Mouse (Mus musculus): ENCODE results near the gene Lrrc32. TPM values are rescaled to one million over a fixed set of nuclear protein-coding genes. Genes with fewer than 3 reads are reported as not detected.
A peak's percentile ranks its signal among the peaks of the same experiment; 100 is the strongest.

The Lrrc32 gene
- 10 to 100 TPM; 17.4 to 34.0 (median 28.1) TPM for total RNA-seq (2022)

DNA sequence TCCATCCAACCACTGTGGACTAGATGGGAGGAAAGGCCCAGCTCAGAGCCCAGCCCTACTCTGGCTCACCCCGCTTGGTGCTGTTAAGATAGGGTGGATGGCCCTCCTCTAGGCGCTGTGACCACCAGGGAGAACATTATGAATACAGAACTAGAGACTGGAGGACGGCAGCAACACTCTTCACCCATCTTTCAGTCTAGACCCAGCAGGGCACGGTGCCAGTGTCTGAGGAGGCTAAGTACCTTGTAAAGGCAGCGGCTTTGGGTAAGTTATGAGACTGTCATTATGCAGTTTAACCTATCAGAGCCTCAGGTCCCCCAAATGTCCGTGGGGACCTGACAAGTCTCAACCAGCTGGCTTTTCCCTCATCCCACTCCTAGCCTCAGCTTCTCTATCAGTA is at the start of gene Lrrc32:
Gene Lrrc32 (plus strand): TSS at position 153 of the 400 bp plus-strand sequence.
- DNase-seq, result no peak

DNA sequence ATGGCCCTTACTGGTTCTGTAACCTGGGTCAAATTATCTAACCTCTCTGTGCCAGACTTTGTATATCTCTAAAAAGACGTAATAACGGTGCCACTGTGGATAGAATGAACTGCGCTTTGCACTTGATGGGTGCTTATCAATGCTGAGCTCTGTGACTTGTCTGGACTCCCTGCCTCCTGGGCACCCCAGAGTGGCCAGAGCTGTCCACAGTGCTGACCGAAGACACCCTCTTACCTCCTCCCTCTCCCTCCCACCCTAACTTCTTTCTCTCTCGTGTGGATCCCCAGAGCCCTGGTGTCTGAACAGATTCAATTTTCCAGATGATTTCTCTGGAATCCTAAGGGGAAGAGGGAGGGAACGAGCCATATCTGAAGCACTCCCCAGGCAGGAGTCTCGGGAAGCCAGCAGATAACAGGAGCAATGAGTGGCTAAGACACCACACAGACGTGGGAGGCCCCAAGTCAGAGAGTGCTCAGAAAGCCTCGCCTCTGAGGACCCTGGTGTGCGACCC is 49.1 kb upstream of the Lrrc32 start, which contains the start of gene Gucy2d:
Gene Gucy2d (plus strand): TSS at position 461 of the 511 bp plus-strand sequence.
- no peak for DNase-seq

DNA sequence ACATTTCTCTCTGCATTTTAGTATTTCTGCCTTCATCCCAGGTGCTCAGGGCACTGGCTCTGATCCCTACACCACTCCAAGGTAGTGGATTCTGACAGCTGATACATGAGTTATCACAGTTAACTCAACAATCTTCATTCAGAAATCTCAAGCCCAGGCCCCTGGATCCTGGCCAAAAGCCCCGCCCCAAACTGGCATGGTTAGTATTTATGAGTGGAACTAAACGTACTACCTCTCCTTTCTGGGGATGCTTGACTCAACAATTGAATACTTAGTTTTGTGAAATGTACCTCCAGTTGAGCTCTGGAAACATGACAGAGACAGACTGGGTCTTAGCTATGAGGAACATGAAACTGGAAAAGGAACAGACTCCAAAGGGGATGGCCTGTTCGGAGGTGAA is 42.2 kb upstream of the Lrrc32 start:
- no peak for DNase-seq

DNA sequence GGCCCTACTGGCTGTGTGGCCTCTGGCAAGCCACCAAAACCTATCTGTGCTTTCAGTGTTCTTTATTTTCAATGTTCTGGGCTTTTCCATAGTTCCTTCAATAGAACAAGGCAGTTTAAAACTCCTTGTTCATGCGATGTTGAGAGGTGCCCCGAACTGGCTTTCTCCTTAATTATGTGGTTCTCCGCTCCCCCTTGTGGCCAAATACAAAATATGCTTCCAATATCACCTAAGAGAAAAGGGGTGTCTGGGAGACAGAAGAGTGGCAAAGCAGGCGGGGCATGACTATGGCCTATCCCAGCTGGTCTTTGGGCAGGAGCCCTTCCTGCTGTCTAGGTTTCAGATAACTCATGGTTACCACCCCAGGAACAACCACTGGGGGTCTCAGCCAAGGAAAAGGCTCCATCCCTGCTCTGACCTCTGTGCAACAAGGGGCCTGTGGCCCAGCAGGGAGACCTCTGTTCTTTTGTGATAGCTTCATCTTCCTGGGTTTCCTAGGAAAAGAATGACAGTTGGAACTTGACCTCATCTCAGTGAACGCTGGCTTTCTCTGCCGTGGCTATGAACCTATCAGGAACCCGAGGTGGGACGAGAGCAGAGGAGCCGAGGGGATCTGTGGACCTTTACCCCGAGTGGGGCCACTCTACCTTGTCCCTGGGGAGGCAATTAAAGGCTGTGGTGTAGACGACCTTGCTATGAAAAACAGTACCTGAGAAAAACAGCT is 41.3 kb upstream of the Lrrc32 start:
- DNase-seq, result no peak

DNA sequence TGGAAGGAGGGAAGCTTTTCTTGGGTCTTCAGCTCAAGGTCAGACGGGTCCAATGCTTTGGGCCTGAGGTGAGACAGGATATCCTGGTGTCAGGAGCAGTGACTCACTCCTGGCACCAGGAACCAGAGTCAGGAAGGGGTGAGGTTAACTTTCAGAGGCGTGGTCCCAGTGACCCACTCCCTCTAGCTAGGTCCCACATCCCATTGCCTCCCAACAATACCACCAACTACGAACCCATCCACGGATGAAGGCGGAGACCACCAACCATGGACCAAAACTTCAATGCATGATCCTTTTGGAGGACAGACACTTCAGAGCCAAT is 40.8 kb upstream of the Lrrc32 start:
- no peak for DNase-seq

DNA sequence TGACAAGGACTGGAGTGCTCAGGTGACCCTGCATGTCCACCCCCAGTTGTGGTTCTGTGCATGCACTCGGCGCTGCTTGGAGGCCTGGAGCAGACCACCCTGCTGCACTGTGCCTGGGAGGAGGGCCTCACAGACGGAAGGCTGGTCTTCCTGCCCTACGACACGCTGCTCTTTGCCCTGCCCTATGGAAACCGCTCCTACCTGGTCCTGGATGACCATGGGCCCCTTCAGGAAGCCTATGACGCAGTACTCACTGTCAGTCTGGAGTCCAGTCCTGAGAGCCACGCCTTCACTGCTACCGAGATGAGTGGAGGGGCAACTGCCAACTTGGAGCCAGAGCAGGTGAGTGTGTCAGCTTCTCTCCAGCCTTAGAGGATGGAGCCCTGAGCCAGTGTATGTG is 39.4 kb upstream of the Lrrc32 start:
- DNase-seq, result no peak

DNA sequence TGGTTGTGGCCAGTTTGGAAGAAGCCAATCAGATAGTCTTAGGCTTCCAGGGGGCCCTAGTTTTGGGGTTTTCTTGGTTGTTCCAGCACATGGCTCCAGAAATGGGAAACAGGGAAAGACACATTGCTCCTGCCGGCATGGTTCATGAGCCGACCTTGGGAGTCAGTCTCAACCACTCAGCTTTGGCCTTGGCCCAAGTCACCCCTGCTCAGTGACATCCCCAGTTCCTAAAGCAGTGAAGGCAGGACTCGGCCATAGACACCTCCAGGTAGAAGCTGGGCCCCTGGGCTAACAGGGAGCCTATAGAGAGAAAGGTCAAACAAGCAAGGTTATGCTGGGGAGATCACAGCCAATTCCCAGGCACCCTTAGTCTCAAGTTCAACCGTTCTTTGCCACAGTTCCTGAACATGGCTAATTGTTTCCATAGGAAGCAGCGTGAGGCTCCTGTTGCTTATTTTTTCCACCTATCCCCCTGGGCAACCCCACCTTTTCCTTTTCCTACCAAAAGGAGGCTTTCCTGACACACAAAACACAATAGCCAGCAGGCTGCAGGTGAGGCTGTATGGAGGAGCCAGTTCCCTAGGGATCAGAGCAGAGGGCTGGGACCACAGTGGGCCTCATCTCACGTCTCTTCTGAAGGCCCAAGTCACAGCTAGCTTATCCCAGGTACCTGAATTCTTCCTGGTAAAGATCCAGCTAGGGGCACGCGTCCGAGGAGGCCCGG is 34.5 kb upstream of the Lrrc32 start:
- no peak for DNase-seq

DNA sequence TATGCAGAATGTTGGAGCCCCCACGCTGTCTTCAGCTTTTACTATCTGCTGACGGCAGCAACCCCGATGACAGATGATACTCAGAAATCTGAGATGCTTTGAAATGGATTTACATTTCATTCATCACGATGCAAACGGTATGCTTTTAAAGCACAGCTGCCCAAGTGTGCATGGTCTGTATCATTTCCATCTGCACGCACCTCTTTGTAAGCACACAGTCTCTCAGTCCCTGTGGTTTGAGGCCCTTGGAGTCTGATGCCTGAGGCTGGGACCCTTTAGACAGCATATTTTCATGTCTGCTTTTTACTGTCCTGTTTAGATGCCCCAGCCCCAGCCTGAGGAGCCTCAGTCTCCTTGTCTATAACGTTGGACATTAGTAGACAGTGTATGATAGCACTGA is 28.8 kb upstream of the Lrrc32 start:
- DNase-seq, result no peak

DNA sequence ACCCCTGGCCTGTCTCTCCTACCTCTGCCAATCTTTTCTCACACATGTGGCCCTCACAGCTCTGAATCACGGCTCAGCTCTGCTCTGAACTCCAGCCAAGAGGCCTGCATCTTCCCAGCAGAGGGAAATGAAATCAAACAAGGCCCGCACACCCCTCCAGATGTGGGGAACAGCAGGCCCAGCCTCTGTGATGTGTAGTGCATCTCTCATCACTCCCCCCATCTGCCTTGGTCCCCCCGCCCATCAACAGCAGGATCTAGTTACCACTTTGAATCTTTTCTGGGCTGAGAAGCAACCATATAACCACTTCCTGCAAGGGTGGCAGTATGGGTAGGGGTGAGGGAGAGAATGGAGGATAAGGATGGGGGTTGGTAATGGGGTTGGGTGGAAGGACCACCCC is 20.0 kb upstream of the Lrrc32 start:
- DNase-seq, result no peak

DNA sequence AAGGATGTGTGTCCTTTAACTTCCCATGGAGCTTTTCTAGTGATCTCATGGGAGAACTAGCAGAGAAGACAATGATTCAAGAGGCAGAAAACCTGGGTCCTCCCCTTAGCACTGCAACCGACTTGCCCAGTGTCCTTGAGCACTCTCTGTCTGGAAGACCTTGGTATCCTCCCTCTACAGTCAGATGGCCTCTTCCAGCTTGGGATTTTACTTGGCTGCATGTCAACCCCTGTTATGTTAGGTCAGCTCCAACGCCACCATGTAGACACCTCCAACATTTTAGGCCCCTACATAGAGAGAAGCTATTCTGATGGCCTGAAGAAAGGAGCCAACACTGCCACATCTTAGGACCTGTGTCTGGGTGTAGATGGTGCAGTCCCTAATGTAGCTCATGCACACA is 16.6 kb upstream of the Lrrc32 start:
- no peak for DNase-seq

DNA sequence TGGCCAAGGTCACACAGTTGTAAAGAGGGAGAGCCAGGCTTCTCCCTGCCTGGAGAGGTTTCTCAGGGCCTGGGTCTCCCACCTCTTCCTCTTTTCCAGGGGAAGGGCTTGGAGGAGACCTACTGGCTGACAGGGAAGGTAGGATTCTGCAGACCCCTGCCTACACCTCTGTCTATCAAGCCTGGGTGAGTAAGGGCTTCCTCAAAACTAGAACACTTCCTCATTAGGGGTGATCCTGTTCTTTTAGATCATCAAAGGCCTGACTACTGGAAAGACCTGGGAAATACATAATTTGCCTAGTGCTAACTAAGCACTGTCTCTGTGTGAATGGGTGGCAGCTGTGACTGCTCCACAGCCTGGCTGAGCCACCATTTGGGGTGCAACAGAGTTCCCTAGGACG is 14.5 kb upstream of the Lrrc32 start:
- DNase-seq, result no peak

DNA sequence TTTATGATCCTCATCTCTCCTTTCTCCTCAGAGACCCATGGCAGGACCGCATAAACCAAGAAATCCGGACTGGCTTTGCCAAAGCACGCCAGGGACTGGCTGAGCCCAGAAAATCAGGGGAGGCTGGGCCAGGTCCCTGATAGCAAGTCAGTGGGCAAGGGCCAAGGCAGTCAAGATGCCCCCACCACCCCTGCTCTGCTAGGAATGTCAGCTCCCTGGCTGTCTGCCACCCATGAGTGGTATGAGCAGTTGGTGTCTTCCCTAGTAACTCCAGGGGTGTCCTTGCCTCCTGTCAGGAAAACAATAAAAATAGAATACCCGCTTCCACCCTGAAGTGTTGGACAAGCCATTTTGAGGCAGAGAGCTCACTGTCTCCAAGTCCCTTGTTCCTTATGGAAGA is 11.9 kb upstream of the Lrrc32 start:
- DNase-seq, result no peak

DNA sequence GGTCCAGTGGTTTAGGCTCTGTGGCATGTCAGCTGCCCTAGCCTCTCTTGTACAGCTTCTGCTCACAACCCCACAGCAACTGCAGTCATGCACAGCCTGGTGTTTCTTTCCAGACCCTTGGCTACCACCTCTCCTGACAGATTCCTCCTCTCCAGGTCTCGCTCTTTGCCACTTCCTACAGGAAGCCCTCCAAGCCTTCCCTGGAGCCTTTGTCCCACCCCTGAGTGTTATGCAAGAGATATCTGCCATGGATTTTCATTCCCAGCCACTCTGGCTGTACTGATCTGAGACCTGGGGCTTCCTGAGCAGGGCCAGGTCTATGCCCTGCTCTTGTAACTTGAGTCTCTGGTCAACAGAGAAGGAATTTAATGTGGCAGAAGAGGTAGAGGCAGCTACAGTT is 8.6 kb upstream of the Lrrc32 start:
- no peak for DNase-seq

DNA sequence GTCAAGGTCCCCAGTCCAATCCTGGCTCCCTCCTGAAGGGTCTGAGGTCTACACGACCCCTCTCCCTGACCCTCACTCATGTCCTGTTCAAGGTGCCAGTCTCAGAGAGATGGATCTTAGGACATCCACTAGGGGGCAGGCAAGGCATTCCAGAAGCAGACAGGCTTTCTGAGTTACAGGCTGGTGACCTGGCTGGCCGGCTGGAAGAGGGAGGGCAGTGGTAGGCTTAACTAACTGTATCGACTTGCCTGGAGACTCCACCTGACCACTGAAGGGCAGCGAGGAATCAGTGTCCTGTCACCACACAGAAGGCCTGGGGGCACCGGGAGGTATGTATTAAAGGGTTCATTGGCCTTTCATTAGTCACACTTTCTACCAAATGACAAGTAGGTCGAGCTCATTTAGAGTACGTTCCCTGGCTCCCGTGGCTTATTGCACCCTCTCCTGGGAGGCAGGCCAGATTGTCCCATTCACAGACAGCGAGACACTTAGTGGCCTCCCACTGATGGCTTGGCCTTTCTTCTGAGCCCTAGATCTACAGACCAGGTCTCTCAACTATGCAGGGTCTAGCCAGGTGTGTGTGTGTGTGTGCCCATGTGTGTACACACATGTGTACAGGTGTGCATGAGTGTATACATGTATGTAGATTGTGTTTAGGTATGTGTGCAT is 7.9 kb upstream of the Lrrc32 start:
- DNase-seq, result peak; percentile 72

DNA sequence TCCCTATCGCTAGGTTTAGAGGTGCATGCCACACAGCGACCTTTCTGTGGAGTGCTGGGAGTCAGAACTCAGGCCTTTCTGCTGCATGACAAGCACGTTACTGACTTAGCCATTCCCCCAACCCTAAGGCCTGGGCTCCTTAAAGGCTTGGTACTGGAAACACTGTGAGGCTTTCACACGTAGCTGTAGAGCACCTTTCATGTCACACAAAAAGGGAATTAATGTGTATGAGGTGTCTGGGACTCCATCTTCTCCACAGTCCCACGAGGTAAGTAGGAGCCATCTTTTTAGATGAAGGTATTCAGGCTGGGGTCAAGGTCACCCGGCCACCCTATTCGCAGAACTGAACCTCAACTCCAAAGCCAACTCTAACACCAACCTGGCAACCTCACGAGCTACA is 7.2 kb upstream of the Lrrc32 start:
- no peak for DNase-seq

DNA sequence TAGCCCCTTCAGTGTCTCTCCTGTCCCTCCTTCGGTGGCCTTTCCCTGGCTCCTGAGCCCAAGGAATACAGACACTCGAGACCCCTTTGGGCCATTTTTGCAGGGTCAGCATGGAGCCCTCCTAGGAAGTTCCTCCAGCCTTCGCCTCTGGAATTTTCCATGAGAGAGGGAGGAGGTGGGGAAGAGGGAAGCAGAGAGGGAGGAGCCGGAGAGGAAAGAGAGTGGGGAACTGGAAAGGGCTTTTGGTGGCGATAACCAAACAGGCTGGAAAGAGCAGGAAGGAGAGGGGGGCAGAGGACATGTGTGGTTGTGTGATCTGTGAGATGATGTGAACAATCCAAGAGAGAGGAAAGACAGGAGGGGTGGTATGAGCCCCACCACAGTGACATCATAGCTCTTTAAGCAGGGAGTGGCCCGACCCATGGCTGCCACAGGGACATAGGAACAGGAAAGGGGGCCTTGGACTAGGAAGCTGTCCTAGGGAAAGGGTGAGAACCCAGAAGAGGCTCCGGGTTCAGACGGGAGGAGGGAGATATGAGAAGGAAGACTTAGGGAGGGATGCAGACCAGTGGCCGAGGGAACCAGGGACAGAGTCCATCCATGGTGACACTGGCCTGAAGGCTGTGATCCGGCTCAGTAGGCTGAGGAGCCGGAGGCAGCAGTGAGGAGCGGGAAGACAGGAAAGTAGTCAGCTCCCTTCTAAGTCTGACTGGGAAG is 6.4 kb upstream of the Lrrc32 start:
- no peak for DNase-seq

DNA sequence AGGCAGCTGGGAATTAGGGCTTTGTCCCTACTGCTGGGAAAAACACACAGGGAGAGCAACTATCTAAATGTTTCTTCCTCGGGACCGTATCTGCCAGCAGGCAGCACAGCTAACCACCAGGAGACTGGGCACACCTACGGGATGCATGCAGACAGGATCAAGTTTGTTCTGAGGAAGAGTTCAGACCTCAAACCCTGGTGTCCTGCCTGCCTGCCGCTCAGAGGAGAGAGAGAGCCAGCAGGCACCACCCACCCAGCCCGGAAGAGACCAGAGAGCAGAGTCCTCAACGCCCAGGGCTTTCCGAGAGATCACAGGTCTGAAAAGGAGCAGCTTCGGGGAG is 5.8 kb upstream of the Lrrc32 start:
- no peak for DNase-seq

DNA sequence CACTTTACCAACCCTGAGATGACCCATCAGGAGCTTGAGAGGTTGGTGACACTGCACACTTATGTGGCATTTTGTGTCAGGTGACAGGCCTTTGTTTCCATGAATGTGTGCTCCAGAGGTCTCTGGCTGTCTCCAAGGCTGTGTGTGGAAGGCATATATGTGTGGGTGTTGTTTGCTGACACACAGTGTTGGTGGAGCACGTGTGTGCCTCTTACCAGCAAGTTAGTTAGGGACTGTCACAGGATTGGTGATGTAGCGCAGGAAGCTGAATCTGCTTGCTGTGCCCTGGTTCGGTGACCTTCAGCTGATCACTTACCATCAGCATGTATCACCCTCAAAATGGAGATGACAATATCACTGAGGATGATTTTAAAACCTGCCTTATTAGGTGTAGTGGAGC is 4.2 kb upstream of the Lrrc32 start:
- no peak for DNase-seq

DNA sequence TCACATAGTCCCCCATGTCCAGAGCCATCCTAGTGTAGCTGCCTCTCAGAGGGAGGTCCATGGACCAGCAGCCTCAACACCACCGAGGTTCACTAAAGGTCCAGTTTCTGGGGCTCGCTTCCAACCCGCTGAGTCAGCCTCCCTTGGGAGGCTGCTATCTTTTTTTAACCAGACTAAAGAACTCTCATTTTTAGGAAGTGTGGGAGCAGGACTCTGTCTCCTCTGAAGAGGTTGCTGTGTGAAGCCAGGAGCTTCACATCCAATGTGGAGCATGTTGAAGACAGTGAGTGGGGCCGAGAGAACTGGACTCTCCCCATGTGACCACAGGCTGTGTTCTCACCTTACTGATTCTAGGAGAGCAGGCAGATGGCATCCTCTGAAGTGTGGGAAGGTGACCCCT is 3.6 kb upstream of the Lrrc32 start:
- DNase-seq, result no peak

DNA sequence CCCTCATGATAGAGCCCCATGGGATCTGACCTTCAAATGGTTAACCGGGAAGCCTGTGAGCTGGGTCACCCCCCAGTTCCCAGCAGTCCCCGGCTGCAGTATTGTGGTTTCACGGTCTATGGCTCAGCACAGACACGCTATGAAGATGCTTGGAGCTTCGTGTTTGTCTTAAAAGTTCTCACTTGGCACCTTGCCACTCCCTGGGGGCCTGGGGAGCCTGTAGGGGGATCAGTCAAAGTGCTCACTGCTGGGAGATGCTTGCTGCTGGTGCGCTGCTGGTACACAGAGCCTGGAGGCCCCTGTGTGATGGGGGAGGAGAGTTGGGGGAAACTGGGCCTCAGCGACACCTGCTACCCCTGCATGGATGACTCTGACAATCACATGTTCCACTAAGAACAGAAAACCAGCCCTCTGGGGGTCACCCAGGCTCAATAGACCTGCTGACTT is 2.6 kb upstream of the Lrrc32 start:
- no peak for DNase-seq

DNA sequence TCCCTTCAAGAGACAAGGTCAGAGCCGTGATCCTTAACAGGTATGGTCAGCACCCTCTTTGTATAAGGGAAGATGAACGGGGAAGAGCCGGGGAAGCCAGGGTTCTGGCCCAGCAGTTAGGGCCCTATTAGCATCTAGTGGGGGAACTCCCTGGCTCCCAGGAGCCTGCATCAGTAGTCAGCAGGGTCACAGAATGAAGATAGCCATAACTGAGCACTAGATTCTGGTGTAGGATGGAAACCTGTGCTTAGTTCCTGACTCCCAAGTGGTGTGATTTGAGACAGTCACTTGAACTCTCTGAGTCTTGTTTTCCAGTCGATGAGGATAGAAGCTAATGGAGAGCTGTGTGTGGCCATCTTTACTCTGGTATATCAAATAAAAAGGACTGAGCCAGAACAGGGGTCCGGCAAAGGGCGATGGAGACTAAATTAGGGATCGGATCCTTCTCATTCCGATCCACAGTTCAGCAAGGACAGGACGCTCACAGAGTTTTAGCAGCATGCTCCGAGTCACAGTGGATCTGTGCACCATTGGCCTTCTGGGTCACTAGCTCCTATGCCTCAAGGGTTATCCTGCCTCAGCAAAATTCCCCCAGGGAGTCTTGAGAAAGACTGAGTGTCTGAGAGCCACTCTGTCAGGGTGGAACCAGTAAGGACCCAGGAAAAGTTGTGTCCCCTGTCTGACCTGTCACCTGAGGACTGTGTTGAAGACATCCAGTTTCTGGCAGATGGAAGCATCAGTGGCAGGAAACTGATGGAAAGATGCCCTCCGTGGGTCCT is 1.7 kb upstream of the Lrrc32 start:
- DNase-seq, result no peak

Measured in adrenal gland, adult 8-10 months (tissue).